Mouse (Mus musculus): Measurements from ENCODE around the gene Olfr826. TPM values are rescaled to one million over a fixed set of nuclear protein-coding genes. Genes with fewer than 3 reads are reported as not detected.
A peak's percentile ranks its signal among the peaks of the same experiment; 100 is the strongest.
"Not testable (repeated sequence)": the region's sequence is repeated elsewhere in the genome, so short reads cannot be mapped to it uniquely, and the experiment has no call there.

Gene Olfr826
- polyA plus RNA-seq (2014; fragmentation: Nextera tagmentation; extraction: Ambion mirVana) = not detected in 2 replicates

DNA sequence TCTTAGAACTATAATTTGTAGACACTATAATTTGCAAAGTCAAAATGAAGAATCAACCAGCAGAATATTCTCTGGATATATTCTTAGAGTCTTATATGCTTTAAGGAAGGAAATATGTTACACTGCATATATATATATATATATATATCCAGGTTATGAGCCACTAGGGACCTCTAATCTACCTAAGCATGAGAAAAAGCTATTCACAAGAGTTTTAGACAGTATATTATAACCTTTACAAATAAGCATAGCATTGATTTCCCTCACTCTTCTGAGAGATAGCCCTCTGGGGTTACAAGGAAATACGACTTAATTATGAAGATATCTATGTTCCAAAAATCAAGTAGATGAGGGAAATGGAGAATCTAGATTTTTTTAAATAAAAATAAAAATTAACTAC lies at the start of gene Olfr826:
Gene Olfr826, minus strand, starts transcription at position 101 of the 400 bp plus-strand sequence.
- Histone ChIP-seq H3K9me3 (ENCODE audit: control insufficient read depth, low read length) (no peaks in the 10 kb centered on the region), H3K4me2 (replicated peaks) (no peak within 1 kb of the TSS), H3K4me1 (replicated peaks; ENCODE audit: control insufficient read depth, insufficient read depth, low read length) (no peaks in the 10 kb centered on the region), H3K36me3 (replicated peaks; ENCODE audit: control insufficient read depth, insufficient read depth) (no peaks in the 10 kb centered on the region), H3K4me3 (replicated peaks; ENCODE audit: low read length) (no peak within 1 kb of the TSS), H3K27me3 (ENCODE audit: control insufficient read depth, insufficient read depth, low read length) (no peaks in the 10 kb centered on the region), H3K27ac (no peak within 1 kb of the TSS), H3K9ac (no peak within 1 kb of the TSS)
- no peak for DNase-seq (ENCODE audit: low spot score)
- 75% methylated on average over 1 of the region's 1 CpGs for WGBS
- ATAC-seq (ENCODE audit: low FRiP score) = no peak

DNA sequence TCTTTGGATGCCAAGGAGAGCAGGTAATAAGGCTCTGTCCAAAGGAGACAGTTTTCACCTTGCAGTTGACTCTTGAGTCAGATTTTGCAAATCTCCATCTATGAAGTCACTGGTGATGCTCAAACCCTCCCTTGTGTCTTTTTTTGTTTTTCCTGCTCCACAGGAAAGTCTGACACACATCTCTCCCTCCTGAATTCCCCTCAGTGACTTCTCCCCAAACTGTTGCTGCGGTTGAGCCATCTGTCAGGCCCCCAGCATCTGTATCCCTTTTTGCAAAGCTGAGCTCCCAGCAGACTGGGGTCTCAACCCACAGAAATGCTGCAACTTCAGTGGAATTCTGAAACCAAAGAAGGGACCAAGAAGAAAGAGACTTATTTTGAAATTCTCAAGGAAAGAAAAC lies 48.1 kb upstream of the Olfr826 start:
- DNase-seq (ENCODE audit: low spot score) (no peak), ATAC-seq (ENCODE audit: low FRiP score) (no peak)
- Histone ChIP-seq H3K27me3 (ENCODE audit: control insufficient read depth, insufficient read depth, low read length) (no peaks in the 10 kb centered on the region), H3K9me3 (ENCODE audit: control insufficient read depth, low read length) (no peaks in the 10 kb centered on the region), H3K4me3 (replicated peaks; ENCODE audit: low read length) (no peak overlapping the region), H3K36me3 (replicated peaks; ENCODE audit: control insufficient read depth, insufficient read depth) (no peaks in the 10 kb centered on the region), H3K4me2 (replicated peaks) (no peak overlapping the region), H3K4me1 (replicated peaks; ENCODE audit: control insufficient read depth, insufficient read depth, low read length) (no peaks in the 10 kb centered on the region), H3K9ac (no peak overlapping the region), H3K27ac (no peak overlapping the region)
- WGBS = 44% methylated on average over 1 of the region's 1 CpGs

DNA sequence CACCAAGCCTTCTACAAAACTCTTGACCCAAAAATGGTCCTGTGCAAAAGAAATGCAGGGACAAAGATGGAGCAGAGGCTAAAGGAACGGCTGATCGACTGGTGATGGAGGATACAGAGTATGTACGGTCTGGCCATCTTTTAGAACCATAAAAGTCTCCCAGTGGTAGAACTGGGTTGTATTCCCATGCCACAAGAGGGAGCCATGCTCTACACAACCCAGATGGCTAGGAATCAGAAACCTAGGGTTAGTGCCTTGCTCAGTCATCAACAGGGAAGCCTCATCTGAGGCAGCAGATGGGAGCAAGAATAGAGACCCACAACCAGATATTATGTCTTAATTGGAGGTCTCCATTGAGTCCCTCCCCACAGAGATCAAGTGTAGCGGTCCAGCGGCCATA lies 45.6 kb upstream of the Olfr826 start:
- Histone ChIP-seq H3K4me2 (replicated peaks) (no peak overlapping the region), H3K9me3 (ENCODE audit: control insufficient read depth, low read length) (no peaks in the 10 kb centered on the region), H3K4me3 (replicated peaks; ENCODE audit: low read length) (no peak overlapping the region), H3K27me3 (ENCODE audit: control insufficient read depth, insufficient read depth, low read length) (no peaks in the 10 kb centered on the region), H3K9ac (no peak overlapping the region), H3K4me1 (replicated peaks; ENCODE audit: control insufficient read depth, insufficient read depth, low read length) (no peaks in the 10 kb centered on the region), H3K27ac (no peak overlapping the region), H3K36me3 (replicated peaks; ENCODE audit: control insufficient read depth, insufficient read depth) (no peaks in the 10 kb centered on the region)
- 88% methylated on average over 5 of the region's 5 CpGs for WGBS
- DNase-seq (ENCODE audit: low spot score) (no peak), ATAC-seq (ENCODE audit: low FRiP score) (no peak)

DNA sequence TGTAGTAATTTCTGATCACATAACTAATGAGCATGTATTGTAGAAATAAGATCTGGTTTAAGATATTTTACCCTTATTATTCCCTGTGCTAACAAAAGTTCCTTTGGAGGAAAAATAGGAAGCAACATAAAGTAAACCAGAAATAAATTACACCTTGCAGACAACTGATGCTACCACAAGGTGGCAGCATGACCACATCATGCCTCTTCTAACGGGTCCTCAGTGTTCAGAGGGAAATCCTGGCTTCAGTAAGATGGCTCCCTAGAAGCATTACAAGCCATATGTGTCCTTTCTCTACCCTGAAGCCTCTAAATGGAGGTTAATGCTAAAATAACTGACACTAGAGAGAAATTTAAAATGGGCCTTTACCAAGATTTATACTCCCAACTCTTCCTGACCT lies 44.3 kb upstream of the Olfr826 start:
- Histone ChIP-seq H3K4me3 (replicated peaks; ENCODE audit: low read length) (no peak overlapping the region), H3K9ac (no peak overlapping the region), H3K36me3 (replicated peaks; ENCODE audit: control insufficient read depth, insufficient read depth) (no peaks in the 10 kb centered on the region), H3K4me1 (replicated peaks; ENCODE audit: control insufficient read depth, insufficient read depth, low read length) (no peaks in the 10 kb centered on the region), H3K9me3 (ENCODE audit: control insufficient read depth, low read length) (no peaks in the 10 kb centered on the region), H3K27ac (no peak overlapping the region), H3K27me3 (ENCODE audit: control insufficient read depth, insufficient read depth, low read length) (no peaks in the 10 kb centered on the region), H3K4me2 (replicated peaks) (no peak overlapping the region)
- ATAC-seq (ENCODE audit: low FRiP score) (peak; percentile 95), DNase-seq (ENCODE audit: low spot score) (peak; percentile 82)
- WGBS = 0% methylated on average over 1 of the region's 1 CpGs

DNA sequence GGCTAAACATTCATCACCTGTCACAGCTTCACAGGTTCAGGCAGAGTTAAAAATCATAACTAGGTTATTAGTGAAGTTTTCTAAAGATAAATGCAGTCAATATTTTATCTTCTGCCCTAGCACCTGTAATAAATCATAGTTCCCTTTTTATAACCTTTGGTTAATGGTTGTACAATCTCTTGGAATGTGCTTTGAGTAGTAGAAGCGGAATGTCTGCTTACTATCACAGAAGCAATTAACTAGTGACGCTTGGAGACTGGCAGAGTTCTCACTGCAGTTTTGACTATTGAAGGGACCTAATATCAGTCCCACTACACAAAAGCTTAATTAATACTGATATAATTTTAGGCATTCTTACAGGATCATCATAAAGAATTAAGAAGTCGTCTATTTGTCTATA lies 41.0 kb upstream of the Olfr826 start:
- no peaks in the 10 kb centered on the region for H3K9me3 ChIP-seq (ENCODE audit: control insufficient read depth, low read length)
- no peak for DNase-seq (ENCODE audit: low spot score)
- ATAC-seq (ENCODE audit: low FRiP score) = no peak
- WGBS = 89% methylated on average over 3 of the region's 3 CpGs
- no peak overlapping the region for H3K4me3 ChIP-seq (replicated peaks; ENCODE audit: low read length)
- no peaks in the 10 kb centered on the region for H3K27me3 ChIP-seq (ENCODE audit: control insufficient read depth, insufficient read depth, low read length)
- no peaks in the 10 kb centered on the region for H3K36me3 ChIP-seq (replicated peaks; ENCODE audit: control insufficient read depth, insufficient read depth)
- no peak overlapping the region for H3K9ac ChIP-seq
- no peak overlapping the region for H3K4me2 ChIP-seq (replicated peaks)
- H3K4me1 ChIP-seq (replicated peaks; ENCODE audit: control insufficient read depth, insufficient read depth, low read length) = no peaks in the 10 kb centered on the region
- H3K27ac ChIP-seq = no peak overlapping the region

DNA sequence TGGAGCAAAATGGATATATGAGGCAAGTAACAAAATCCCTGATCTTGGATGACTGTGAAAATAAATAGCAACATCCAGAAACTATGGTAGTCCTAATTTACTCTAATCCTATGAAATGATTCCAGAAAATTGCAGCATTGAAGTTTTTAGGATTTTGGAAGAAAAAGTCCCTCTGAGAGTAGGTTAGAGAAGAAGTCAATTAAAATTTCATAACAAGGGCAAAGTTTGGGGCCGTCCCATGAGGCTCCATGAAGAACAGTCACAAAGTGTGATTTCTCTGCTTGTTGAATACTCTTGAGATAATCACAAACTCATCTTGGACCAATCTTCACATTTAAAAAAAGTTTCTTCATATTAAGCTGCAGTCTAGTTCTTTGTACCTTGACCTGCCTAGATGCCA lies 30.3 kb upstream of the Olfr826 start, which contains the start of gene Olfr827:
Gene Olfr827, minus strand, starts transcription at position 101 of the 400 bp plus-strand sequence.
- Histone ChIP-seq H3K4me1 (replicated peaks; ENCODE audit: control insufficient read depth, insufficient read depth, low read length) (no peaks in the 10 kb centered on the region), H3K4me2 (replicated peaks) (no peak within 1 kb of the TSS), H3K4me3 (replicated peaks; ENCODE audit: low read length) (no peak within 1 kb of the TSS), H3K9me3 (ENCODE audit: control insufficient read depth, low read length) (no peaks in the 10 kb centered on the region), H3K27ac (no peak within 1 kb of the TSS), H3K9ac (no peak within 1 kb of the TSS), H3K27me3 (ENCODE audit: control insufficient read depth, insufficient read depth, low read length) (no peaks in the 10 kb centered on the region), H3K36me3 (replicated peaks; ENCODE audit: control insufficient read depth, insufficient read depth) (no peaks in the 10 kb centered on the region)
- 97% methylated on average over 1 of the region's 1 CpGs for WGBS
- no peak for ATAC-seq (ENCODE audit: low FRiP score)
- DNase-seq (ENCODE audit: low spot score) = no peak

DNA sequence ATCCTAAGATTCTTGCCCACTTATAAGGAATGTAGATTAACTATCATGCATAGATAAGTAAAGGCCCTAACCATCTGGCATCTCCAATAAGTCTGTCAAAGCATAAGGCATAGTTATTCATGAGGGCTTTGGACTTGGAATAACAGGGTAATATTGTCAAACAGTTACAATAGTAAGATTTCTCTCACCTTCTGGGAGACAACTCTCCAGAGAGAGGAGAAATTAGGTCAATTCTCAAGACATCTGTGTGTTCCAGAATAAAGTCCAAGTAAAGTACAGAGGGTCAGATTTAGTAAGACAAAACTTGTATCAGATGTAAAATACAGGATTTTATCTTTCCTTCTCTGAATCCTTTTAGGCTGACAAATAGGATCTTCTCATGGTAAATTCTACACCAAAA lies 17.3 kb downstream of the Olfr826 start, which contains the start of gene Olfr825:
Gene Olfr825, minus strand, starts transcription at position 101 of the 400 bp plus-strand sequence.
- Histone ChIP-seq H3K4me1 (replicated peaks; ENCODE audit: control insufficient read depth, insufficient read depth, low read length) (no peaks in the 10 kb centered on the region), H3K36me3 (replicated peaks; ENCODE audit: control insufficient read depth, insufficient read depth) (no peaks in the 10 kb centered on the region), H3K4me2 (replicated peaks) (no peak within 1 kb of the TSS), H3K9me3 (ENCODE audit: control insufficient read depth, low read length) (no peaks in the 10 kb centered on the region), H3K27ac (no peak within 1 kb of the TSS), H3K4me3 (replicated peaks; ENCODE audit: low read length) (no peak within 1 kb of the TSS), H3K27me3 (ENCODE audit: control insufficient read depth, insufficient read depth, low read length) (no peaks in the 10 kb centered on the region), H3K9ac (no peak within 1 kb of the TSS)
- DNase-seq (ENCODE audit: low spot score) = no peak
- no peak for ATAC-seq (ENCODE audit: low FRiP score)

DNA sequence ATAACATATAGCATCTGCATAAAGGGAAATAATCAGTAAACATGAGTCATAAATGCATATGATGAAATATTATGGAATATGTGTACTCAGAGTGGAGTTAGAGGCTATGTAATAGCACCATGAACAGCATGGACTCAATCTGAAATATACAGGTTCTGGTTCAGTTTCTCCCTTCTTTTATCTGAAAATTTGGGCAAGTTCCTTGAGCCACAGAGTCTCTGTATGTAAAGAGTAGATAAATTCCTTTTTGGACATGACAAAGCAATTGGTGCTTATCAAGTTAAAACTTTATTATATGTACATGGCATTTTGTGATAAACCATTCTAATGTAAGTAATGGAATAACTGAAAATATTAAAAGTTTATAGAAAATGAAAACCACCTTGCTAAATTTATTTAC lies 18.8 kb downstream of the Olfr826 start:
- DNase-seq (ENCODE audit: low spot score) (no peak), ATAC-seq (ENCODE audit: low FRiP score) (no peak)
- no peaks in the 10 kb centered on the region for H3K27me3 ChIP-seq (ENCODE audit: control insufficient read depth, insufficient read depth, low read length)
- no peak overlapping the region for H3K9ac ChIP-seq
- no peaks in the 10 kb centered on the region for H3K9me3 ChIP-seq (ENCODE audit: control insufficient read depth, low read length)
- no peaks in the 10 kb centered on the region for H3K4me1 ChIP-seq (replicated peaks; ENCODE audit: control insufficient read depth, insufficient read depth, low read length)
- H3K36me3 ChIP-seq (replicated peaks; ENCODE audit: control insufficient read depth, insufficient read depth) = no peaks in the 10 kb centered on the region
- no peak overlapping the region for H3K4me3 ChIP-seq (replicated peaks; ENCODE audit: low read length)
- no peak overlapping the region for H3K4me2 ChIP-seq (replicated peaks)
- no peak overlapping the region for H3K27ac ChIP-seq

DNA sequence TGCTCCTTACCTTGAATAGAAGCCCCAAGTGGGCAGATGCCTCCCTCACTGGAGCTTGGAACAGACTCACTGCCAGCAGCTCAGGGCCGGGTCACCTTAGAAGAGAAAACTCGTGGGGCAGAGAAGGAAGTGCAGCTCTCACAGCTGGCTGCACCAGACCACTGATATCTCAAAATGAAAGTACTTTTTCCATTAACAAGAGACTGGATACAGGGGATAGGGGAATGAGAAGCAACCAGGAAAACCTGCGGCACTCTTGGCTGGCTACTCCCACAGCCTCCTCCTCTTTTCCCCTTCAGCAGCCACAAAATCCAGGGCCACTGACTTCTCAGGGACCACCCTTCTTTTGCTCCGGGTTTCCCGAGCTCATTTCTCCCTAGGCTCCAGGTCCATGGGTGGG lies 39.9 kb downstream of the Olfr826 start:
- Histone ChIP-seq H3K4me3 (replicated peaks; ENCODE audit: low read length) (no peak overlapping the region), H3K9ac (no peak overlapping the region), H3K27me3 (ENCODE audit: control insufficient read depth, insufficient read depth, low read length) (no peaks in the 10 kb centered on the region), H3K36me3 (replicated peaks; ENCODE audit: control insufficient read depth, insufficient read depth) (no peaks in the 10 kb centered on the region), H3K4me1 (replicated peaks; ENCODE audit: control insufficient read depth, insufficient read depth, low read length) (no peaks in the 10 kb centered on the region), H3K4me2 (replicated peaks) (no peak overlapping the region), H3K9me3 (ENCODE audit: control insufficient read depth, low read length) (no peaks in the 10 kb centered on the region), H3K27ac (no peak overlapping the region)
- no peak for ATAC-seq (ENCODE audit: low FRiP score)
- WGBS = 78% methylated on average over 5 of the region's 5 CpGs
- no peak for DNase-seq (ENCODE audit: low spot score)

DNA sequence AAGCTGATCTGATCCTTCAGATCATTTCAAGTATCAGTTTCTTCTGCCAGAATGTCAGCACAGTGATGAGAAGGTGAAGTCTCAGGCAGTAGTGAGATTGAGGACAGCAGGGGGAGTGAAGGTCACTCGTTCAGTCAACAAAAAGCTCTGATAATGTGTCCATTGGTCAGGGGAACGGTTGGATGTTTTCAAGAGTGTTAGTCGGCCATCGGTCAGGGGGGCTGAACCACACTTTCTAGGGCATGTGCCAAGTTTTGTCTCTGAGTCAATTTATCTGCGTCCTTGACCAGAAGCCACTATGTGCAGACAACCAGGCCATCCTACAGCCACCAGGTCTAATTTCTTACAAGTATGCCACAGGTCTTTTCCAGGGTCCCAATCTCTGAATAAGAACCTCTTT lies 41.5 kb downstream of the Olfr826 start:
- not testable (repeated sequence) for DNase-seq (ENCODE audit: low spot score); ATAC-seq (ENCODE audit: low FRiP score); H3K4me3 ChIP-seq (replicated peaks; ENCODE audit: low read length); H3K4me2 ChIP-seq (replicated peaks); H3K9ac ChIP-seq; H3K27ac ChIP-seq; H3K36me3 ChIP-seq (replicated peaks; ENCODE audit: control insufficient read depth, insufficient read depth); H3K4me1 ChIP-seq (replicated peaks; ENCODE audit: control insufficient read depth, insufficient read depth, low read length); H3K9me3 ChIP-seq (ENCODE audit: control insufficient read depth, low read length); H3K27me3 ChIP-seq (ENCODE audit: control insufficient read depth, insufficient read depth, low read length)
- 95% methylated on average over 5 of the region's 5 CpGs for WGBS
